Mouse (Mus musculus) limb, embryonic 10.5 days (tissue): ENCODE results near the gene Rab43. TPM values are rescaled to one million over a fixed set of nuclear protein-coding genes. Genes with fewer than 3 reads are reported as not detected.

Experiments
- DNase-seq: peaks from one replicate; pipeline ENCODE4 v3.0.0-alpha.2; 2017; ENCODE audit warnings: low spot score
- H3K27ac ChIP-seq: fragments of 300-500 bp; sonication (generic); 2 replicates; pipeline ENCODE4 v1.5.1; 2016; ENCODE audit warnings: mild to moderate bottlenecking
- H3K27me3 ChIP-seq: fragments of 300-500 bp; sonication (generic); 2 replicates; pipeline ENCODE4 v1.6.1; 2016; ENCODE audit warnings: low read depth, mild to moderate bottlenecking; ENCODE audit not compliant: poor library complexity, severe bottlenecking
- H3K36me3 ChIP-seq: fragments of 300-500 bp; sonication (generic); 2 replicates; pipeline ENCODE4 v1.6.1; 2016; ENCODE audit warnings: mild to moderate bottlenecking, moderate library complexity
- H3K4me1 ChIP-seq: fragments of 300-500 bp; sonication (generic); 2 replicates; pipeline ENCODE4 v1.6.1; 2016
- H3K4me3 ChIP-seq: fragments of 300-500 bp; sonication (generic); 2 replicates; pipeline ENCODE4 v1.5.1; 2016; ENCODE audit warnings: mild to moderate bottlenecking, moderate library complexity
- H3K9me3 ChIP-seq: fragments of 300-500 bp; sonication (generic); replicated peaks from 2 replicates; pipeline ENCODE4 v1.6.1; 2016; ENCODE audit warnings: mild to moderate bottlenecking
- WGBS: fragments of 180-500 bp; shearing (Covaris S2); methylation state at CpG from one replicate; pipeline ENCODE4 v1.1.7; 2016; 5-methylcytosine and 5-hydroxymethylcytosine counted together
- polyA plus RNA-seq: library from polyadenylated mRNA; unstranded; fragments of >200 nt; fragmentation: Nextera tagmentation; extraction: Ambion mirVana; gene quantifications from 2 replicates; pipeline ENCODE4 v1.2.1, GENCODE M21; 2016

The Rab43 gene
- 5.3 and 7.6 TPM in 2 replicates for polyA plus RNA-seq

- WGBS = 1% methylated on average over 55 of the region's 56 CpGs
Observed at GRCm38 (mm10) chr6:87811675-87812338, at the start of gene Rab43. Gene Rab43 (minus strand): TSS chr6:87812164.

GRCm38 (mm10) chr6:87857071-87857470 is 45.1 kb upstream of the Rab43 start:
- H3K4me3 ChIP-seq = no peak overlapping the region
- DNase-seq = no peak
- H3K27me3 ChIP-seq = no peaks in the 10 kb centered on the region
- H3K4me1 ChIP-seq = no peaks in the 10 kb centered on the region
- no peaks in the 10 kb centered on the region for H3K9me3 ChIP-seq
- H3K27ac ChIP-seq = no peak overlapping the region
- H3K36me3 ChIP-seq = no peaks in the 10 kb centered on the region
- 77% methylated on average over 1 of the region's 1 CpGs for WGBS

More at GRCm38 (mm10) chr6:87811675-87812338, at the start of gene Rab43:
- H3K36me3 ChIP-seq = peaks cover 36% of the 10 kb centered on the region
- peak; percentile 91 for DNase-seq
- peak within 1 kb of the TSS; percentile 82 for H3K27ac ChIP-seq
- no peaks in the 10 kb centered on the region for H3K9me3 ChIP-seq
- H3K4me1 ChIP-seq = peaks cover 25% of the 10 kb centered on the region
- H3K4me3 ChIP-seq = peak within 1 kb of the TSS; percentile 78
- no peaks in the 10 kb centered on the region for H3K27me3 ChIP-seq

- peaks cover 5% of the 10 kb centered on the region for H3K36me3 ChIP-seq
- H3K4me3 ChIP-seq = no peak overlapping the region
- 89% methylated on average over 4 of the region's 4 CpGs for WGBS
- no peak overlapping the region for H3K27ac ChIP-seq
- no peaks in the 10 kb centered on the region for H3K9me3 ChIP-seq
- no peak for DNase-seq
- H3K27me3 ChIP-seq = no peaks in the 10 kb centered on the region
- H3K4me1 ChIP-seq = peaks cover 14% of the 10 kb centered on the region
Observed at GRCm38 (mm10) chr6:87853446-87853845, 41.5 kb upstream of the Rab43 start.

GRCm38 (mm10) chr6:87851871-87852270 is 39.9 kb upstream of the Rab43 start:
- 82% methylated on average over 6 of the region's 6 CpGs for WGBS

GRCm38 (mm10) chr6:87850900-87851614 is 39.1 kb upstream of the Rab43 start, which contains the start of gene Cnbp:
Gene Cnbp (minus strand): TSS chr6:87851106.
- peaks cover 28% of the 10 kb centered on the region for H3K4me1 ChIP-seq
- under 1% methylated on average over 55 of the region's 55 CpGs for WGBS

More at GRCm38 (mm10) chr6:87851871-87852270, 39.9 kb upstream of the Rab43 start:
- H3K36me3 ChIP-seq = peaks cover 20% of the 10 kb centered on the region
- H3K4me1 ChIP-seq = peaks cover 27% of the 10 kb centered on the region
- H3K27me3 ChIP-seq = no peaks in the 10 kb centered on the region
- no peak overlapping the region for H3K27ac ChIP-seq
- no peaks in the 10 kb centered on the region for H3K9me3 ChIP-seq
- DNase-seq = no peak
- 0 out of 2 replicates have a peak overlapping the region, but pooled peaks have one; percentile 95 for H3K4me3 ChIP-seq

GRCm38 (mm10) chr6:87850155-87850899 is 38.4 kb upstream of the Rab43 start:
- H3K36me3 ChIP-seq = peaks cover 35% of the 10 kb centered on the region
- H3K9me3 ChIP-seq = no peaks in the 10 kb centered on the region
- peak overlapping the region; percentile 100 for H3K27ac ChIP-seq
- H3K4me3 ChIP-seq = peak overlapping the region; percentile 95
- peaks cover 28% of the 10 kb centered on the region for H3K4me1 ChIP-seq
- H3K27me3 ChIP-seq = no peaks in the 10 kb centered on the region
- WGBS = under 1% methylated on average over 73 of the region's 73 CpGs
- DNase-seq = peak; percentile 71

More at GRCm38 (mm10) chr6:87850900-87851614, 39.1 kb upstream of the Rab43 start, which contains the start of gene Cnbp:
- no peaks in the 10 kb centered on the region for H3K27me3 ChIP-seq
- peak within 1 kb of the TSS; percentile 95 for H3K4me3 ChIP-seq
- DNase-seq = peak; percentile 99
- H3K27ac ChIP-seq = peak within 1 kb of the TSS; percentile 100
- H3K9me3 ChIP-seq = no peaks in the 10 kb centered on the region
- peaks cover 28% of the 10 kb centered on the region for H3K36me3 ChIP-seq

GRCm38 (mm10) chr6:87849780-87850154 is 37.8 kb upstream of the Rab43 start:
- Histone ChIP-seq H3K4me3 (peak overlapping the region; percentile 95), H3K4me1 (peaks cover 28% of the 10 kb centered on the region), H3K27ac (peak overlapping the region; percentile 100), H3K36me3 (peaks cover 41% of the 10 kb centered on the region), H3K27me3 (no peaks in the 10 kb centered on the region), H3K9me3 (no peaks in the 10 kb centered on the region)
- under 1% methylated on average over 8 of the region's 8 CpGs for WGBS
- peak; percentile 72 for DNase-seq

- no peaks in the 10 kb centered on the region for H3K9me3 ChIP-seq
- H3K36me3 ChIP-seq = peaks cover 70% of the 10 kb centered on the region
- peaks cover 28% of the 10 kb centered on the region for H3K4me1 ChIP-seq
- no peaks in the 10 kb centered on the region for H3K27me3 ChIP-seq
- no peak overlapping the region for H3K27ac ChIP-seq
- 83% methylated on average over 1 of the region's 1 CpGs for WGBS
- DNase-seq = no peak
- H3K4me3 ChIP-seq = no peak overlapping the region
Observed at GRCm38 (mm10) chr6:87846813-87847212, 34.8 kb upstream of the Rab43 start.

GRCm38 (mm10) chr6:87845031-87845695 is 33.2 kb upstream of the Rab43 start:
- DNase-seq = no peak
- no peak overlapping the region for H3K27ac ChIP-seq
- WGBS = 92% methylated on average over 13 of the region's 13 CpGs
- H3K9me3 ChIP-seq = no peaks in the 10 kb centered on the region
- H3K36me3 ChIP-seq = peaks cover 75% of the 10 kb centered on the region
- H3K4me3 ChIP-seq = no peak overlapping the region
- no peaks in the 10 kb centered on the region for H3K27me3 ChIP-seq
- peaks cover 23% of the 10 kb centered on the region for H3K4me1 ChIP-seq

GRCm38 (mm10) chr6:87842254-87842653 is 30.3 kb upstream of the Rab43 start:
- Histone ChIP-seq H3K27ac (no peak overlapping the region), H3K9me3 (no peaks in the 10 kb centered on the region), H3K4me3 (no peak overlapping the region), H3K4me1 (peaks cover 20% of the 10 kb centered on the region), H3K36me3 (peaks cover 60% of the 10 kb centered on the region), H3K27me3 (no peaks in the 10 kb centered on the region)
- DNase-seq = no peak
- 32% methylated on average over 1 of the region's 1 CpGs for WGBS

GRCm38 (mm10) chr6:87841635-87842034 is 29.7 kb upstream of the Rab43 start:
- no peak overlapping the region for H3K4me3 ChIP-seq
- H3K4me1 ChIP-seq = peaks cover 16% of the 10 kb centered on the region
- peaks cover 57% of the 10 kb centered on the region for H3K36me3 ChIP-seq
- H3K27ac ChIP-seq = no peak overlapping the region
- H3K27me3 ChIP-seq = no peaks in the 10 kb centered on the region
- H3K9me3 ChIP-seq = no peaks in the 10 kb centered on the region
- no peak for DNase-seq
- 78% methylated on average over 8 of the region's 8 CpGs for WGBS

- H3K27me3 ChIP-seq = no peaks in the 10 kb centered on the region
- no peaks in the 10 kb centered on the region for H3K9me3 ChIP-seq
- 61% methylated on average over 11 of the region's 11 CpGs for WGBS
- peaks cover 16% of the 10 kb centered on the region for H3K4me1 ChIP-seq
- H3K4me3 ChIP-seq = peak overlapping the region; percentile 86; the same call in 1 of the 2 replicates
- no peak for DNase-seq
- no peak overlapping the region for H3K27ac ChIP-seq
- H3K36me3 ChIP-seq = peaks cover 54% of the 10 kb centered on the region
Observed at GRCm38 (mm10) chr6:87839797-87840341, 27.9 kb upstream of the Rab43 start.
